Mouse (Mus musculus) hindbrain, embryonic 12.5 days (tissue): ENCODE results near the gene Syne2. TPM values are rescaled to one million over a fixed set of nuclear protein-coding genes. Genes with fewer than 3 reads are reported as not detected.

Experiments used
- ATAC-seq: fragments of 200-750 bp; cut with Nextera tagmentation; 2 replicates; pipeline ENCODE4 v1.8.0; 2017; ENCODE audit warnings: moderate TSS enrichment; ENCODE audit not compliant: low FRiP score
- H3K27ac ChIP-seq: fragments of 300-500 bp; sonication (generic); 2 replicates; pipeline ENCODE4 v1.5.1; 2016; ENCODE audit warnings: mild to moderate bottlenecking
- H3K27me3 ChIP-seq: fragments of 300-500 bp; sonication (generic); 2 replicates; pipeline ENCODE4 v1.6.1; 2016; ENCODE audit warnings: mild to moderate bottlenecking
- H3K36me3 ChIP-seq: fragments of 300-500 bp; sonication (generic); 2 replicates; pipeline ENCODE4 v1.6.1; 2016; ENCODE audit warnings: mild to moderate bottlenecking
- H3K4me1 ChIP-seq: fragments of 300-500 bp; sonication (generic); 2 replicates; pipeline ENCODE4 v1.6.1; 2016
- H3K4me2 ChIP-seq: fragments of 300-500 bp; sonication (generic); replicated peaks from 2 replicates; pipeline ENCODE4 v1.6.1; 2016; ENCODE audit warnings: mild to moderate bottlenecking
- H3K4me3 ChIP-seq: fragments of 300-500 bp; sonication (generic); 2 replicates; pipeline ENCODE4 v1.5.1; 2016; ENCODE audit warnings: mild to moderate bottlenecking
- H3K9ac ChIP-seq: fragments of 300-500 bp; sonication (generic); 2 replicates; pipeline ENCODE4 v1.6.1; 2016; ENCODE audit warnings: mild to moderate bottlenecking, moderate library complexity
- H3K9me3 ChIP-seq: fragments of 300-500 bp; sonication (generic); replicated peaks from 2 replicates; pipeline ENCODE4 v1.6.1; 2016; ENCODE audit warnings: mild to moderate bottlenecking
- WGBS: fragments of 180-500 bp; shearing (Covaris S2); methylation state at CpG from one replicate; pipeline ENCODE4 v1.1.7; 2016; 5-methylcytosine and 5-hydroxymethylcytosine counted together
- polyA plus RNA-seq: library from polyadenylated mRNA; unstranded; fragments of >200 nt; fragmentation: Nextera tagmentation; extraction: Ambion mirVana; gene quantifications from 2 replicates; pipeline ENCODE4 v1.2.1, GENCODE M21; 2016

Gene Syne2
- polyA plus RNA-seq, 1 experiment from 2014 or later = 92.8 TPM

- H3K27ac ChIP-seq = no peak overlapping the region
- no peak for ATAC-seq
Measured at GRCm38 (mm10) chr12:75855051-75855453, 37.1 kb downstream of the Syne2 start.

GRCm38 (mm10) chr12:75855621-75856020 is 37.7 kb downstream of the Syne2 start:
- Histone ChIP-seq H3K36me3 (peaks cover 3% of the 10 kb centered on the region; the same call in 1 of the 2 replicates), H3K9ac (no peak overlapping the region), H3K27ac (no peak overlapping the region), H3K4me2 (no peak overlapping the region), H3K27me3 (no peaks in the 10 kb centered on the region), H3K4me3 (no peak overlapping the region), H3K9me3 (no peaks in the 10 kb centered on the region), H3K4me1 (peaks cover 13% of the 10 kb centered on the region; the same call in 1 of the 2 replicates)
- ATAC-seq = no peak
- 95% methylated on average over 9 of the region's 9 CpGs for WGBS

More at GRCm38 (mm10) chr12:75855051-75855453, 37.1 kb downstream of the Syne2 start:
- no peaks in the 10 kb centered on the region for H3K27me3 ChIP-seq
- WGBS = 52% methylated on average over 7 of the region's 7 CpGs
- H3K36me3 ChIP-seq = peaks cover 3% of the 10 kb centered on the region; the same call in 1 of the 2 replicates
- H3K9me3 ChIP-seq = no peaks in the 10 kb centered on the region
- no peak overlapping the region for H3K4me2 ChIP-seq
- H3K4me1 ChIP-seq = peaks cover 13% of the 10 kb centered on the region; the same call in 1 of the 2 replicates
- no peak overlapping the region for H3K9ac ChIP-seq
- H3K4me3 ChIP-seq = no peak overlapping the region

GRCm38 (mm10) chr12:75856096-75856868 is 38.3 kb downstream of the Syne2 start:
- Histone ChIP-seq H3K9ac (no peak overlapping the region), H3K4me2 (no peak overlapping the region), H3K9me3 (no peaks in the 10 kb centered on the region), H3K4me1 (peaks cover 13% of the 10 kb centered on the region; the same call in 1 of the 2 replicates), H3K36me3 (peaks cover 3% of the 10 kb centered on the region; the same call in 1 of the 2 replicates), H3K27ac (no peak overlapping the region), H3K27me3 (no peaks in the 10 kb centered on the region), H3K4me3 (no peak overlapping the region)
- 71% methylated on average over 14 of the region's 14 CpGs for WGBS
- ATAC-seq = no peak

GRCm38 (mm10) chr12:75859936-75860335 is 42.0 kb downstream of the Syne2 start:
- H3K27ac ChIP-seq = no peak overlapping the region
- no peak for ATAC-seq
- H3K36me3 ChIP-seq = peaks cover 3% of the 10 kb centered on the region; the same call in 1 of the 2 replicates
- no peak overlapping the region for H3K4me3 ChIP-seq
- no peak overlapping the region for H3K9ac ChIP-seq
- peaks cover 7% of the 10 kb centered on the region; the same call in 1 of the 2 replicates for H3K4me1 ChIP-seq
- WGBS = 86% methylated on average over 11 of the region's 11 CpGs
- H3K9me3 ChIP-seq = no peaks in the 10 kb centered on the region
- no peak overlapping the region for H3K4me2 ChIP-seq
- no peaks in the 10 kb centered on the region for H3K27me3 ChIP-seq

GRCm38 (mm10) chr12:75860843-75861242 is 42.9 kb downstream of the Syne2 start:
- Histone ChIP-seq H3K27me3 (no peaks in the 10 kb centered on the region), H3K4me1 (0 out of 2 replicates have a peak, but pooled peaks cover 3% of the 10 kb centered on the region), H3K36me3 (no peaks in the 10 kb centered on the region), H3K4me3 (no peak overlapping the region), H3K27ac (no peak overlapping the region), H3K9ac (no peak overlapping the region), H3K4me2 (no peak overlapping the region), H3K9me3 (no peaks in the 10 kb centered on the region)
- WGBS = 85% methylated on average over 6 of the region's 6 CpGs
- ATAC-seq = no peak

- H3K27ac ChIP-seq = no peak overlapping the region
- no peak overlapping the region for H3K9ac ChIP-seq
- no peaks in the 10 kb centered on the region for H3K36me3 ChIP-seq
- peaks cover 8% of the 10 kb centered on the region for H3K4me1 ChIP-seq
- no peaks in the 10 kb centered on the region for H3K27me3 ChIP-seq
- no peak overlapping the region for H3K4me2 ChIP-seq
- 87% methylated on average over 2 of the region's 2 CpGs for WGBS
- ATAC-seq = no peak
- no peak overlapping the region for H3K4me3 ChIP-seq
- H3K9me3 ChIP-seq = no peaks in the 10 kb centered on the region
Measured at GRCm38 (mm10) chr12:75865166-75865565, 47.2 kb downstream of the Syne2 start.

- H3K27me3 ChIP-seq = no peaks in the 10 kb centered on the region
- ATAC-seq = no peak
- 81% methylated on average over 17 of the region's 17 CpGs for WGBS
Measured at GRCm38 (mm10) chr12:75866419-75867373, 48.8 kb downstream of the Syne2 start.

GRCm38 (mm10) chr12:75873546-75874235 is 55.8 kb downstream of the Syne2 start:
- Histone ChIP-seq H3K4me3 (no peak overlapping the region), H3K27ac (no peak overlapping the region), H3K36me3 (no peaks in the 10 kb centered on the region), H3K9ac (no peak overlapping the region), H3K4me1 (peaks cover 26% of the 10 kb centered on the region), H3K4me2 (peak overlapping the region; percentile 24), H3K27me3 (no peaks in the 10 kb centered on the region), H3K9me3 (no peaks in the 10 kb centered on the region)
- ATAC-seq = peak; percentile 53
- 18% methylated on average over 9 of the region's 9 CpGs for WGBS

More at GRCm38 (mm10) chr12:75866419-75867373, 48.8 kb downstream of the Syne2 start:
- no peak overlapping the region for H3K4me2 ChIP-seq
- no peak overlapping the region for H3K27ac ChIP-seq
- H3K9ac ChIP-seq = no peak overlapping the region
- H3K36me3 ChIP-seq = no peaks in the 10 kb centered on the region
- no peaks in the 10 kb centered on the region for H3K9me3 ChIP-seq
- H3K4me3 ChIP-seq = no peak overlapping the region
- peaks cover 8% of the 10 kb centered on the region for H3K4me1 ChIP-seq

- H3K9me3 ChIP-seq = no peaks in the 10 kb centered on the region
- peaks cover 20% of the 10 kb centered on the region for H3K4me1 ChIP-seq
- H3K27ac ChIP-seq = no peak overlapping the region
- 18% methylated on average over 11 of the region's 12 CpGs for WGBS
- ATAC-seq = peak; percentile 39
- no peak overlapping the region for H3K4me3 ChIP-seq
- peak overlapping the region; percentile 24 for H3K4me2 ChIP-seq
- H3K27me3 ChIP-seq = no peaks in the 10 kb centered on the region
- H3K9ac ChIP-seq = no peak overlapping the region
- H3K36me3 ChIP-seq = no peaks in the 10 kb centered on the region
Measured at GRCm38 (mm10) chr12:75874287-75874994, 56.5 kb downstream of the Syne2 start.

GRCm38 (mm10) chr12:75879636-75880317 is 61.8 kb downstream of the Syne2 start:
- 83% methylated on average over 12 of the region's 12 CpGs for WGBS
- H3K27me3 ChIP-seq = no peaks in the 10 kb centered on the region
- H3K27ac ChIP-seq = no peak overlapping the region
- H3K4me2 ChIP-seq = no peak overlapping the region
- H3K4me3 ChIP-seq = no peak overlapping the region
- no peak for ATAC-seq
- H3K9ac ChIP-seq = no peak overlapping the region
- H3K9me3 ChIP-seq = no peaks in the 10 kb centered on the region
- peaks cover 25% of the 10 kb centered on the region for H3K36me3 ChIP-seq
- peaks cover 5% of the 10 kb centered on the region for H3K4me1 ChIP-seq

GRCm38 (mm10) chr12:75881554-75881953 is 63.6 kb downstream of the Syne2 start:
- no peak for ATAC-seq
- Histone ChIP-seq H3K4me2 (no peak overlapping the region), H3K4me3 (no peak overlapping the region), H3K4me1 (no peaks in the 10 kb centered on the region), H3K9ac (no peak overlapping the region), H3K27me3 (no peaks in the 10 kb centered on the region), H3K27ac (no peak overlapping the region), H3K9me3 (no peaks in the 10 kb centered on the region), H3K36me3 (peaks cover 25% of the 10 kb centered on the region)
- 65% methylated on average over 4 of the region's 4 CpGs for WGBS
